Mouse (Mus musculus) lung, adult 2 months (tissue): ENCODE measurements around the gene Phc3.

ENCODE experiments used
- CTCF ChIP-seq: fragments of 200-500 bp; IDR thresholded peaks from 2 replicates; pipeline ENCODE4 v1.5.1; 2011; ENCODE audit warnings: mild to moderate bottlenecking, low read length, control low read depth; ENCODE audit not compliant: insufficient read depth
- POLR2A ChIP-seq: fragments of 200-500 bp; IDR thresholded peaks from 2 replicates; pipeline ENCODE4 v1.6.1; 2011; ENCODE audit warnings: low read depth, mild to moderate bottlenecking, control low read depth, low read length, borderline replicate concordance; ENCODE audit errors: extremely low read depth

- peak; percentile 75 for TF ChIP-seq CTCF
- no peak for TF ChIP-seq POLR2A
These were observed 6.0 kb upstream of the Phc3 start for GRCm38 (mm10) chr3:30975102-30975754.
